Mouse (Mus musculus): ENCODE measurements around the gene Fggy.

- TF ChIP-seq CTCF (IDR thresholded peaks at IDR 0.05; ENCODE audit: control insufficient read depth, insufficient read depth, insufficient read length), result peak; percentile 72
- no peak for TF ChIP-seq MAX (IDR thresholded peaks at IDR 0.05)
- no peak for TF ChIP-seq USF1 (IDR thresholded peaks at IDR 0.05; ENCODE audit: low read depth)
- TF ChIP-seq MYOD1 (IDR thresholded peaks at IDR 0.05; ENCODE audit: control insufficient read depth, insufficient read length, low read depth), result no peak
Measured at GRCm38 (mm10) chr4:95924210-95925184, 367.2 kb downstream of the Fggy start.
